Mouse (Mus musculus): ENCODE results near the gene Mrpl24.

- no peak for TF ChIP-seq CTCF (IDR thresholded peaks at IDR 0.05; ENCODE audit: low read depth, low read length)
- 0 out of 2 replicates have a peak, but pooled peaks have one; percentile 17 for TF ChIP-seq POLR2A (IDR thresholded peaks at IDR 0.05; ENCODE audit: extremely low read depth, insufficient read depth, low read length)
Observed at GRCm38 (mm10) chr3:87919336-87920108, at the start of gene Mrpl24.
